Mouse (Mus musculus) spleen, embryonic (tissue): Measurements from ENCODE around the gene Pgm5.

Experiments used
- CTCF ChIA-PET: fragments of 350-600 bp; sonication (Branson Sonifier 250); formaldehyde crosslinking; loops from one replicate; lab custom pipeline; 2022; lab: Charles Lee

Gene Pgm5

DNA sequence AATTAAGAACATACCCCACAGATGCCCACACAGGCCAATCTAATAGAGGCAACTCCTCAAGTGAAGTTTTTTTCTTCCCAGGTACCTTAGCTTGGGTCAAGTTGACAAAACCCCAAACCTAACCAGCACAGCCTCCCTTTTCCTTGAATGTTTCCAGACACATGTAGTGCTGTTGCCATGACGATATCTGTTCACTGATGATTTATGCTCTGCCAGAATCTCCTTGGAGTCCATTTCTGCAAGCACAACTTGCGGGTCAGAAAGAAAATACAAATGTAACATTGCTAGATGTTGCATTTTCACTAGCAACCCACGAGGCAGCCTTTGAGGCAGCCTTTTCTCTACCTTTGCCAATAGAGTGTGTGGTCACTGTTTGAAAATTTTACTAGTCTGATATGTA lies 194.1 kb downstream of the Pgm5 start:
- CTCF ChIA-PET, result no interaction called here

DNA sequence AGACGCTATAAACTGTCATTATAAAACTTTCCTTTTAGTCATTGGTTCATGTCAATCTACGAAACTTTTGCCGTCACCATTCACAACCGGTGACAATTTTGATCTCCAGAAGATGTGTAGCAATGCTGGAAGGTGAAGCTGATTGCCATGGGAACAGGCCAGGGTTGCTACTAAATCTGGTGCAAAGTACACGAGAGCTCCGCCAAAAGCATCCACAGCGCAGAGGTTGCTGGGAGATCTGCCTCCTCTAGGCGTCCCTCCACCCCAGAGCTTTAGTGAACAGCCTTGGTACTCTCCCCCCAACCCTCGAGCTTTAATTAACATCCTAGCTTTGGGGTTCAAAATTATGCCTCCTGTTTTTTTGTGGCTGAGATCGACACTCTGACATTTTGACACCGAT lies 195.9 kb downstream of the Pgm5 start:
- CTCF ChIA-PET, result no interaction called here

DNA sequence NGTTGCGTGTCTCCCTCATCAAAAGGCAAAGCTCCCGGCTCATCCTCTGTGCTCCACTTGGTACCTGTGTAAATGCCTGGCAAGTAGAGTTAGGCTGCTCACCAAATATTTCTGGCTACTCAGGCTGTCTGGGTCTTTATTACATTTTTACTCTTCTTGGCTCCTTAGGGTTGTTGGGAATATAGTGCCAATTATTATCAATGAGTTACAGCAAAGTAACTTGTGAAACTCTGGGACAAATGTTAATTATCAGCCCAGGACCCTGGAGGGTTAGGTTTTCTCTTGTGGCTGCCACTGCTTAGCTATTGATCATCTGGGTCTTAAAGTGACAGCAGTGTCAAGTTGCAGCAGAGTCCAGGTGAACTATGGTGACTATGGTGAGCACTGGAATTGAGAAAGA lies 199.3 kb downstream of the Pgm5 start:
- CTCF ChIA-PET, result interaction anchor here (0.6 kb wide), 1 partner anchor 138 kb away, joined by 12 read pairs; no protein-coding TSS in a partner anchor

DNA sequence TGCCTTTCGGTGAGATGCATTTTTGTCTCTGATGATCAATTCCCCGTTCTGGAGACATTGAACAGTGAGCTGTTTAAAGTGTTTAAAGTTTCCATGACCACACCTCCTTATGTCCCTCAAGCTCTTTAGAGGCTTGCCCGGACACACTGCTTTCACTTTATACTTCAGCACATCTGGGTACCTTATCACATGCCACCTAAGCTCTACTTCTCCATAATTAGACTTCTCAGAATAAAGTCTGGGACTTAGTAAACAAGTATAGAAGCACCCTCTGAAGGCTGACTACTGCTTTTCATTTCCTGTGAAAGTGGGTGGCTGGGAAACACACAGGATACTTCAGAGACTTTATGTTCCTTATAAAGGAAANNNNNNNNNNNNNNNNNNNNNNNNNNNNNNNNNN lies 204.7 kb downstream of the Pgm5 start:
- CTCF ChIA-PET, result no interaction called here

DNA sequence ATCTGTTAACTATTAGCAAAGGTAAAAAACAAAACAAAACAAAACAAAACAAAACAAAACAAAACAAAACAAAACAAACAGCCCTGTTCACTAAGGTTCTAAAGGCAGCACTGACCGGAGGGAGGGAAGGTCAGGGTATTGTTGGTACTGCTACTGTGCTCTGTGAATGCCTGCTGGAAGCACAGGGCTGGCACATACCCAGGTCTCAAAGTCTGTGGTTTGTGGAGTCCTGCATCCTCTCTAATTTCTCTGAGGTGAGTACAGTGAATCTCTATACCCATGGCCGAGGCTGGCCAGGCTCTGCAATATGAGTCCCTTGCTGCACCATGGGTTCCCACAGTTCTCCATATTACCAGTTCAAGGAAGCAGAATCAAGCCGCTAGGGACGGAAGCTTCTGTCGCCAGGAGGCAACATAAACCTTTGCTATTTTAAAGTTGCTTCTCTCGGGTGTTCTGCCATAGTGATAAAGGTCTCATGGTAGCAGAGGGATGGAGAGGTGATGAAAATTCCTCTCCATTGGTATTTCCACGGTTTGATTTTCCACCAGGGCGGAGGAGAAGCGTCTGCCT lies 208.3 kb downstream of the Pgm5 start:
- CTCF ChIA-PET, result no interaction called here

DNA sequence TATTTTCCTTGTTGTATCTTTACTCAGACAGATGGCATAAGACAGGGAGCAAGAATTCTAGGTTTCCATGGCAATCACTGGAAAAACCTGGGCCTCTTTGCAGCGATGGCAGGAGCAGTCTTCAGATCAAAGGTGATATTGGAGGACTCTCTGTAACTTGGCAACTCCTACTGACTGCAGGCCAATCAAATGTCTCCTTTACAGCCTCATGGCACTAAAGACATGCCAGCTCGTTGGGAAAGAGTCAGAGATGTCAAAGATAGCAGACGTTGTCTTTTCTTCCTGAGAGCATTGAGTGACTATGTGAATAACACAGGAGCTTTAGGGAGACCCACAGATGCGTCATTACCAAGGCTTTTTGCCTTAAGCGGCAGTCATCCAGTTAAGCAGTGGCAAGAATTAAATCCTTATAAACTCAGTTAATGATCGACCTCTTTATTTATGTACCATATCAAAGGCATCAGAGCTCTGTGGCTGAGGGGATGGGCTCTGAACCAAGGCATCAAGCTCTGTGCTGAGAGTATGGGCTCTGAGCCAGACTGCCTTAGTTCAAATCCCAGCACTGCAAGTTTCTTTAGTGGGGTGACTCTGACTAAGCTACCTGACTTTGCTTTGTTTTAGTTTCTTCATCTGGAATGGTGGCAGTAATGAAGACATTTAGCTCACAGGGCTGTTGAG lies 209.2 kb downstream of the Pgm5 start:
- CTCF ChIA-PET, result no interaction called here

DNA sequence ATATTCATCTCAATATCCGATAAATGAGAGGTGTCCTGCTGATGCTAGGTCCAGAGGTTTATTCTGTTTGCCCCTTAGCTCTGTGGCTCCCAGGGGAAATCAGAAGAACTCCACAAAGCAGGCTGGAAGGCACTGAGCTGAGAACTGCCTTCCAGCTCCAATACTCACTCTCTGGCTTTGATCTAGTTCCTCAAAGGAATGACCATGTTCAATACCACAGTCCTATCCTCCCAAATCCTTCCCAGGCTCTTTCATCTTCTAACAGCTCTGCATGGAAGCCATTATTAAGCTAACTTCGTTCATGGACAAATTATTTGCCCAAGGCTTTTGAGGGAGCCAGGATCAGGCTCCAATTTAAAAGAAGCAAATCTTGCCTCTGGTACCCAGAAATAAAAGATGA lies 210.1 kb downstream of the Pgm5 start:
- CTCF ChIA-PET, result no interaction called here

DNA sequence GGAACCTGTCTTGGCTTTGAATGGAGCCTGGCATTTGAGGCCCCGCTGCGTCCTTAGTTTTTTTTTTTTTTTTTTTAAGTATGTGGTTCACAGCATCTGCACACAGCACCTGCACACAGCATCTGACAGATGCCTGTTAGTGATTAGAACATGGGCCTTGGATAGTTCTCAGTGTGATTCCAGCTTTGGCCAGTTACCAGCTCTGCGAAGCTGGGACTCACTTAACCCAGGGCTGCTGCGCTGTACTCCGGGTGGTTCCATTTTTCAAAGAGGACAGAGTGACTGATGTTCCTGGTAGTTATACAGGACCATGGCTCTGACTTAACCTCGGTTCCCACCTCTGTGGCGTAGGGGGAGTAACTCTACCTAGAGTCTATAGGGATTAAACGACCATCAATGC lies 211.2 kb downstream of the Pgm5 start:
- CTCF ChIA-PET, result no interaction called here

DNA sequence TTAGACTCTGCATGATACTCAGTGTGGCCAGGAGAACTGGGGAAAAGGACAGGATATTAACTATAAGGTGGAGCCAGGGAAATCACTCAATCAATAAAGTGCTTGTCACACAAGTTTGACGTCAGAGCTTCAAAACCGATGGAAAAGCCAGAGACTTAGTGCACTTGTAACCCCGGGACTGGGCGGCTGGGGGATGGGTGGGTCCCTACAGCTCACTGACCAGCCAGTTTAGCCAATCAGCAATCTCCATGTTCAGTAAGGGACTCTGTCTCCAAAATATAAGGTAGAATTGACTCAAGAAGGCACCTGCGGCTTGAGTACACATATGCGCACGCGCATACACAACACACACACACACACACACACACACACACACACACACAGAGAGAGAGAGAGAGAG lies 213.6 kb downstream of the Pgm5 start:
- CTCF ChIA-PET, result no interaction called here

DNA sequence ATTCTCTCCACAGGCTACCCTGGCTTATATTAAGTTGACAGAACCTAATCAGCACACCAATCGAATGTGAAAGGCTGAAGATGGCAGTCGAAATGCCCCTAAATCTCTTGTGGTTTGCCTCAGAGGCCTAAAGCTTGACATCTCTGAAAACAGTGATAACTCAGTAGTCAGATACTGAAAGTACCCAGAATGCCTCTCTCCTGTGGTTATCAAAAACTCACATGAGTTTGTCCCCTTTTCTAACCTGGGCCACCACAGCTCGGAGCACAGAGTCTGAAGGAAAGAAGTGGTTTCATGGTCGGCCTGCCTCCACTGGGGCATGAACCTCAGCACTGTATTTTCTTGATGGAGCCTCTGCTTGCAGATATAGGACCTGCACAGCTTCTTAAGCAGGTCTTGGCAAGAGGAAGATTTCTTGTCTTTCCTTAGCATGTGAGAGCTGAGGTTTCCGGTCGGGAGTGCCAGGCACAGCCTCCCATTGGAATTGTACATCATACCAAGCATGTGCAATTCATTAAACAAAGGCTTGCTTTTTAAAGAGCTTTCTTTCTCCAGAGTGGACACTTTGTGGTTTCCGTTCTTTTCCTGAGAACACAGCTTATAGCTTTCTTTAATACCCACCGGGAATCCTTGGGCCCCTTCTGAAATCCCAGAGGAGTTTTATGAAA lies 215.4 kb downstream of the Pgm5 start:
- CTCF ChIA-PET, result interaction anchor here (0.6 kb wide), 1 partner anchor 225 kb away, joined by 3 read pairs; no protein-coding TSS in a partner anchor

DNA sequence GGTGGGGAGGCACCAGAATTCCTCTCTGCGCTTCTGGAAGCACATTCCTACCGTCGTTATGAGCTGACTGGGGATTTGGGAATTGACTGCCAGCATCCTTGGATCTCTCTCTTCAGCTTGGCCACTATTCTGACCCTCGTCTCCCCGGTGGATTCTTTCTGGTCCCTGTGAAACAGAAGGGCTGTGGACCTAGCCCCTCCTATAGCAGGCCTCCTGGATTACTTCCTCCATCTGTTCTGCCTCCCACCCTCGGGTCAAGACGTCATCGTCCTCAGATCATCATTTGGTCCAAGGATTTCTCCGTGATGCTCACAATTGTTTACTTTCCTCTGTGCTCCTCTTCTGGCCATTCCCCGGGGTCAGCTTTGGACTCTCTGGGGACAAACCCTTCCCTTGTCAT lies 216.7 kb downstream of the Pgm5 start:
- CTCF ChIA-PET, result no interaction called here

DNA sequence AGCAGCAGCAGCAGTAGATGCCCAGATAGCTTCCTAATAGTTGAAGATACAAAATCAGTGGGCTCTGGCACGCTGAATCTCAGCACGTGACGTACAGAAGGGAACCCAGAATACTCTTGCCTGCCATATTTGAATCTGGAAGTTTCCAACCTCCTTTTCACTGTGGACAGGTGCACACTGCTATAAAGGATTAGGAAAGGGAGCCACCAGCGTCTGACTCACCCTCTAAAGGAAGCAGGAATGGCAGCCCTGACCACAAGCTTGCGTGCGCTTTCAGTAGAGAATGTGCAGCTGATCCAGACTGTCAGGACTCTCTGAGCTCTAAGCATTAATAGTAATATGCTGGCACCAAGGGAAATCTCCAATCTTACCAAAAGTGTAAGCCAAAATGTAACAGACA lies 220.7 kb downstream of the Pgm5 start:
- CTCF ChIA-PET, result no interaction called here

DNA sequence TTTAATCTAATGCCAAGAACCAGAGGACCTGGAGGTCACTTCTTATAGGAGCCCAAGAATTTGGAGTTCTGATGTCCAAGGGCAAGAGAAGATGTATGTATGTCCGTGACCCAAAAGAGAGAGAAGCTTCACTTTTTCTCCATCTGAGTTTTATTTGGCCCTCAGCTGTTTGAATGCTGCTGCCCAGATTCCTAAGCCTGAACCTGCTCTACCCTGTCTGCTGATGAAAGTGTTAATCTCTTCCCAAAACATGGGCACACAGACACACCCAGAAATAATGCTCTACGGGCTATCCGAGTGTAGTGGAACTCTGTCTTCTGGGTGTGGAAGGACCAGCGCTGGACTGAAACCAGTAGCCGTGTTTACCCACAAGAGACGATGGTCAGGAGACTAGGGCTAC lies 223.7 kb downstream of the Pgm5 start:
- CTCF ChIA-PET, result no interaction called here

DNA sequence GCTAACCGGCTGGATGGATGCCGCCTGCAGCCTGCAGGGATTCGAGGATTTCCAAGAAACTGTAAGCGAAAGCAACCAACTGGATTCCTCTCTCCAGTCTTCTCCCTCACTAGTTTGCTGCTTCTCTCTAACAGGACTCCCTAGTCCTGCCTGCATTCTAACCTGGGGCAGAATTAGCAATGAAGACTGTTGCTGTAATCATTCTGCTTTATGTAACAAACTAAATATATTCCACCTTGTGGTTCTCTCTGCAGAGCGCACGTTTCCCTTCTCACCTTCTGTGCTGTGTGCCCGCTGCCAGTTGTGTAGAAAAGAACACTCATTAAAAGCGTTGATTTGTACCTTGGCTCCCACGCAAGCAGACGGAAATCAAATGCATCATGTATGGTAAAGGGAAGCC lies 225.0 kb downstream of the Pgm5 start:
- CTCF ChIA-PET, result no interaction called here

DNA sequence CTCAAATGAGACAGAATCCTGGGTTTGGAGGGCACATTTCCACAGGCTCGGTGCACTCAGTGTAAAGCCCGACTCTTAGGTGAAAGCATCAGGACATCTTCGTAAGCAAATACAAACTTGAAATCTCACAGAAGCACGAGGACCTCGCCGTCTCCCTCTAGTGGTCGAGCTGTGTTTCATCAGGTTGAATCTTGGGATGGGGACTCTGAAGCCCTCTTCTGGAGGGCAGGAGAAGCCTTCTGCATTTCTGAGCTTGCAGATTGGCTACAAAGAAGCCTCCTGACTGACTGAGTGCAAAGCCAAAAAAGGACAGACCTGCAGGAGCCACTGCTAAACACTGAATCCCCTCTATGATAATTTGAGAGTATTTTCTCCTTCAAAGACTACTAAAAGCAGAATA lies 227.1 kb downstream of the Pgm5 start:
- CTCF ChIA-PET, result interaction anchor here (0.7 kb wide), 2 partner anchors 9 to 249 kb away, joined by 4 to 5 read pairs; no protein-coding TSS in a partner anchor
